In genomic region chrX:12159534-12159881, GRCm38 (mm10) we compare ENCODE assay signal across 8 mouse cellular contexts. TPM values are rescaled to one million over a fixed set of nuclear protein-coding genes. Genes with fewer than 3 reads are reported as not detected.
A peak's percentile ranks its signal among the peaks of the same experiment; 100 is the strongest.
DNase-seq lines count a peak whose midpoint lies in the region; ATAC-seq and TF ChIP-seq lines count a peak whose summit lies in the region.

No protein-coding gene starts in this region.

- no peak for TF ChIP-seq RAD21 in CH12.LX (IDR thresholded peaks at IDR 0.05; ENCODE audit: low read depth, low read length)

- peak overlapping the region; percentile 90 for H3K9ac ChIP-seq in CH12.LX (ENCODE audit: insufficient read depth, low read depth)
- peak overlapping the region; percentile 75 for H3K9ac ChIP-seq in embryonic facial prominence, embryonic 14.5 days (ENCODE audit: low read depth, low read length)
- peak overlapping the region; percentile 51 for H3K9ac ChIP-seq in hindbrain, postnatal 0 days (replicated peaks; ENCODE audit: low read length)
- H3K9ac ChIP-seq in lung, embryonic 16.5 days (ENCODE audit: low read length): peak overlapping the region; percentile 74

- dilution Hi-C loops in CH12.LX (cut with MboI; ENCODE audit: extremely low pct_ligation_motif_present, extremely low pct_unique_long_range_greater_than_20kb, low sequenced_read_pairs): no loop called here

- TF ChIP-seq CTCF in CH12.LX (conservative IDR thresholded peaks at IDR 0.05 in 1 of 2, IDR thresholded peaks at IDR 0.05 in 1 of 2; ENCODE audit: low read depth in 2 of 2, low read length in 2 of 2): no peak
- no peak for TF ChIP-seq CTCF in hindbrain, postnatal 0 days (IDR thresholded peaks at IDR 0.05; ENCODE audit: low read depth)

- H3K9me3 ChIP-seq in CH12.LX (replicated peaks; ENCODE audit: low read length): peaks cover 4% of the 10 kb centered on the region
- H3K9me3 ChIP-seq in embryonic facial prominence, embryonic 14.5 days (ENCODE audit: control insufficient read depth, low read length): no peaks in the 10 kb centered on the region
- H3K9me3 ChIP-seq in hindbrain, postnatal 0 days (ENCODE audit: low read length): no peaks in the 10 kb centered on the region
- no peaks in the 10 kb centered on the region for H3K9me3 ChIP-seq in lung, embryonic 16.5 days (ENCODE audit: control insufficient read depth, low read length)

- 6% methylated on average over 6 of the region's 19 CpGs for WGBS in embryonic facial prominence, embryonic 14.5 days
- WGBS in hindbrain, postnatal 0 days: 12% methylated on average over 11 of the region's 19 CpGs
- 5% methylated on average over 13 of the region's 19 CpGs for WGBS in lung, embryonic 16.5 days

- TF ChIP-seq POLR2A in CH12.LX (IDR thresholded peaks at IDR 0.05; ENCODE audit: low read depth, low read length): no peak

- H3K36me3 ChIP-seq in CH12.LX (replicated peaks in 1 of 2; ENCODE audit: control insufficient read depth in 1 of 2, insufficient read depth in 1 of 2, low read length in 1 of 2): no peaks in the 10 kb centered on the region
- no peaks in the 10 kb centered on the region for H3K36me3 ChIP-seq in embryonic facial prominence, embryonic 14.5 days (ENCODE audit: control insufficient read depth, insufficient read depth, low read length)
- no peaks in the 10 kb centered on the region for H3K36me3 ChIP-seq in hindbrain, postnatal 0 days (ENCODE audit: insufficient read depth, low read length)
- H3K36me3 ChIP-seq in lung, embryonic 16.5 days (ENCODE audit: control insufficient read depth, insufficient read depth, low read length): no peaks in the 10 kb centered on the region

- peak overlapping the region; percentile 23 to 75 (median 36) for H3K4me3 ChIP-seq in CH12.LX (replicated peaks in 1 of 3; ENCODE audit: low read depth in 2 of 3, low read length in 2 of 3, poor library complexity in 1 of 3)
- peak overlapping the region; percentile 48 for H3K4me3 ChIP-seq in embryonic facial prominence, embryonic 14.5 days (ENCODE audit: low read depth, low read length)
- peak overlapping the region; percentile 42 for H3K4me3 ChIP-seq in hindbrain, postnatal 0 days (ENCODE audit: low read length)
- peak overlapping the region; percentile 54 for H3K4me3 ChIP-seq in lung, embryonic 16.5 days (ENCODE audit: low read length)

- intact Hi-C loops in gastrocnemius, postnatal 14 days (cut with DNase I; ENCODE audit: low total_unique reads): no loop called here

- peak; percentile 4; the same call in 1 of the 2 replicates for ATAC-seq in embryonic facial prominence, embryonic 14.5 days (ENCODE audit: low read depth)
- peak; percentile 6; the same call in 1 of the 2 replicates for ATAC-seq in hindbrain, postnatal 0 days
- ATAC-seq in lung, embryonic 16.5 days (ENCODE audit: low read depth): 0 out of 2 replicates have a peak, but pooled peaks have one; percentile 15

- peak; percentile 42 for DNase-seq in gastrocnemius, postnatal 14 days
- DNase-seq in gastrocnemius, adult 18-20 months (ENCODE audit: low spot score): no peak
- DNase-seq in CH12.LX (ENCODE audit: extremely low read depth): no peak
- no peak for DNase-seq in embryonic facial prominence, embryonic 14.5 days (ENCODE audit: low spot score)
- no peak for DNase-seq in hindbrain, postnatal 0 days (ENCODE audit: low spot score)
- peak; percentile 44 for DNase-seq in right cerebral cortex, postnatal 14 days
- DNase-seq in urinary bladder, postnatal 10 days (ENCODE audit: low spot score): no peak

- H3K4me1 ChIP-seq in CH12.LX (ENCODE audit: control insufficient read depth in 1 of 2, insufficient read depth in 2 of 2): peaks cover 0 to 11% of the 10 kb centered on the region in 2 experiments; a peak in 3 of 4 replicates
- peaks cover 12% of the 10 kb centered on the region; the same call in 1 of the 2 replicates for H3K4me1 ChIP-seq in embryonic facial prominence, embryonic 14.5 days (ENCODE audit: control insufficient read depth, insufficient read depth, low read length)
- H3K4me1 ChIP-seq in hindbrain, postnatal 0 days (ENCODE audit: insufficient read depth, low read length): no peaks in the 10 kb centered on the region
- peaks cover 12% of the 10 kb centered on the region for H3K4me1 ChIP-seq in lung, embryonic 16.5 days (replicated peaks; ENCODE audit: control insufficient read depth, insufficient read depth, low read length)

- H3K4me2 ChIP-seq in CH12.LX (ENCODE audit: insufficient read depth, low read depth, poor library complexity, severe bottlenecking): peak overlapping the region; percentile 41
- peak overlapping the region; percentile 64 for H3K4me2 ChIP-seq in embryonic facial prominence, embryonic 14.5 days (ENCODE audit: low read depth, low read length)
- H3K4me2 ChIP-seq in hindbrain, postnatal 0 days (ENCODE audit: low read depth, low read length): peak overlapping the region; percentile 64
- H3K4me2 ChIP-seq in lung, embryonic 16.5 days (ENCODE audit: low read depth, low read length): peak overlapping the region; percentile 62

- no peak for TF ChIP-seq EP300 in CH12.LX (IDR thresholded peaks at IDR 0.05; ENCODE audit: low read length)

- no peaks in the 10 kb centered on the region for H3K27me3 ChIP-seq in CH12.LX (replicated peaks)
- peaks cover 50% of the 10 kb centered on the region for H3K27me3 ChIP-seq in embryonic facial prominence, embryonic 14.5 days (replicated peaks; ENCODE audit: control insufficient read depth, insufficient read depth, low read length)
- H3K27me3 ChIP-seq in hindbrain, postnatal 0 days (ENCODE audit: insufficient read depth, low read length): no peaks in the 10 kb centered on the region
- H3K27me3 ChIP-seq in lung, embryonic 16.5 days (ENCODE audit: control insufficient read depth, insufficient read depth, low read depth, low read length): peaks cover 16% of the 10 kb centered on the region

- H3K79me2 ChIP-seq in CH12.LX (replicated peaks; ENCODE audit: control insufficient read depth, extremely low read depth, insufficient read depth, poor library complexity, severe bottlenecking): no peaks in the 10 kb centered on the region

- peak overlapping the region; percentile 27; the same call in 1 of the 2 replicates for H3K27ac ChIP-seq in CH12.LX (ENCODE audit: insufficient read depth, low read depth)
- H3K27ac ChIP-seq in embryonic facial prominence, embryonic 14.5 days (replicated peaks; ENCODE audit: low read depth, low read length): peak overlapping the region; percentile 88
- peak overlapping the region; percentile 60; the same call in 1 of the 2 replicates for H3K27ac ChIP-seq in hindbrain, postnatal 0 days
- H3K27ac ChIP-seq in lung, embryonic 16.5 days (ENCODE audit: low read length): peak overlapping the region; percentile 87

- in situ Hi-C loops in CH12.LX (cut with MboI; ENCODE audit: low pct_ligation_motif_present, low pct_unique_long_range_greater_than_20kb, low sequenced_read_pairs): no loop called here

TF ChIP-seq in CH12.LX, 34 proteins besides CTCF, POLR2A, EP300 and RAD21:
- TF ChIP-seq MAZ (IDR thresholded peaks at IDR 0.05; ENCODE audit: low read depth, low read length) (no peak), ETS1 (conservative IDR thresholded peaks at IDR 0.05; ENCODE audit: low read depth, low read length) (no peak), MEF2A (IDR thresholded peaks at IDR 0.05; ENCODE audit: borderline replicate concordance, low read depth, low read length) (no peak), ELF1 (IDR thresholded peaks at IDR 0.05; ENCODE audit: low read depth, low read length) (no peak), MAFK (IDR thresholded peaks at IDR 0.05; ENCODE audit: insufficient replicate concordance, low read length) (no peak), MXI1 (IDR thresholded peaks at IDR 0.05; ENCODE audit: low read depth, low read length) (no peak), USF2 (conservative IDR thresholded peaks at IDR 0.05; ENCODE audit: low read depth, low read length) (no peak), TCF12 (IDR thresholded peaks at IDR 0.05; ENCODE audit: low read depth, low read length) (no peak), SMC3 (IDR thresholded peaks at IDR 0.05; ENCODE audit: low read depth, low read length) (no peak), ZC3H11A (IDR thresholded peaks at IDR 0.05; ENCODE audit: low read depth, low read length) (no peak), UBTF (IDR thresholded peaks at IDR 0.05; ENCODE audit: low read depth, low read length) (no peak), CHD1 (IDR thresholded peaks at IDR 0.05; ENCODE audit: low read depth, low read length) (no peak), IRF4 (IDR thresholded peaks at IDR 0.05; ENCODE audit: low read depth, low read length) (no peak), JUND (conservative IDR thresholded peaks at IDR 0.05; ENCODE audit: low read depth, low read length) (no peak), SIN3A (IDR thresholded peaks at IDR 0.05; ENCODE audit: low read length) (no peak), GABPA (IDR thresholded peaks at IDR 0.05; ENCODE audit: insufficient replicate concordance, low read depth, low read length) (no peak), HCFC1 (IDR thresholded peaks at IDR 0.05; ENCODE audit: low read depth, low read length) (no peak), MYC (IDR thresholded peaks at IDR 0.05; ENCODE audit: low read depth, low read length) (no peak), USF1 (IDR thresholded peaks at IDR 0.05; ENCODE audit: low read depth, low read length) (no peak)

RNA-seq across cellular contexts. Expression of gene Bcor, which starts 0.6 kb away (rescaled TPM):
- total RNA-seq in gastrocnemius, postnatal 14 days (2021): 10 to 100 TPM; 14.7 to 20.1 TPM
- total RNA-seq in gastrocnemius, adult 18-20 months (2021): 10 to 100 TPM; 13.4 to 18.4 TPM
- total RNA-seq in CH12.LX (2012; rRNA removed): 40.0 and 41.1 TPM in 2 replicates
- total RNA-seq in CH12.LX (2014; rRNA removed): 14.3 and 14.6 TPM in 2 replicates
- 29.6 and 33.8 TPM in 2 replicates for polyA plus RNA-seq in CH12.LX (2012; ENCODE audit: insufficient read length, low read depth)
- 15.0 and 17.7 TPM in 2 replicates for polyA plus RNA-seq in embryonic facial prominence, embryonic 14.5 days (2014; fragmentation: Nextera tagmentation; extraction: Ambion mirVana)
- total RNA-seq in hindbrain, postnatal 0 days (2014; rRNA removed): 22.6 and 27.3 TPM in 2 replicates
- 8.8 and 10.3 TPM in 2 replicates for polyA plus RNA-seq in hindbrain, postnatal 0 days (2015; fragmentation: Nextera tagmentation; extraction: Ambion mirVana)
- 18.5 and 19.7 TPM in 2 replicates for polyA plus RNA-seq in lung, embryonic 16.5 days (2015; fragmentation: Nextera tagmentation; extraction: Ambion mirVana)

Comparison
In these comparisons a context has a peak if more than half of its experiments do, and no peak if none do; other contexts are left out.
1. DNase-seq: peak in gastrocnemius, postnatal 14 days (single experiment) and right cerebral cortex, postnatal 14 days (single experiment); none in gastrocnemius, adult 18-20 months (single experiment), CH12.LX (single experiment), embryonic facial prominence, embryonic 14.5 days (single experiment), hindbrain, postnatal 0 days (single experiment) and urinary bladder, postnatal 10 days (single experiment).
2. H3K27ac ChIP-seq: peak in every context shown above with its lines; median percentile 88 in embryonic facial prominence, embryonic 14.5 days; 87 in lung, embryonic 16.5 days; 60 in hindbrain, postnatal 0 days; 27 in CH12.LX.
3. Peak in every context shown above with its lines, with median percentiles within 50 percentile points of each other: H3K4me2 ChIP-seq, H3K4me3 ChIP-seq, H3K9ac ChIP-seq and ATAC-seq.